Mouse (Mus musculus) megakaryocyte-erythroid progenitor cell, adult 5 weeks (primary cell): ENCODE data around the gene Dennd5b. TPM values are rescaled to one million over a fixed set of nuclear protein-coding genes. Genes with fewer than 3 reads are reported as not detected.

Source experiments
- polyA plus RNA-seq: library from polyadenylated mRNA; stranded (reverse); fragments of >175 nt; gene quantifications from 2 replicates; pipeline ENCODE4 v1.2.3, GENCODE M21; 2012

Dennd5b gene
- 0.99 TPM in 2 replicates for polyA plus RNA-seq

GRCm38 (mm10) chr6:149101076-149101942 is at the start of gene Dennd5b:
Dennd5b (minus strand) TSS chr6:149101680.

GRCm38 (mm10) chr6:149139471-149139870 is 38.0 kb upstream of the Dennd5b start, which contains the start of gene Etfbkmt:
Etfbkmt (plus strand) TSS chr6:149139849.

GRCm38 (mm10) chr6:149129870-149130269 is 28.4 kb upstream of the Dennd5b start, which contains the start of gene Gm10203:
Gm10203 (plus strand) TSS chr6:149130170.

GRCm38 (mm10) chr6:148946409-148946742 is 155.1 kb downstream of the Dennd5b start, which contains the start of gene Sinhcaf:
Sinhcaf (minus strand) TSS chr6:148946467.

Other genes with a start within 250 kb of the Dennd5b start
- 1.5 and 1.6 TPM in 2 replicates for gene Caprin2, start 205.4 kb downstream of the Dennd5b start, polyA plus RNA-seq
- gene Sinhcaf, start 155.2 kb downstream of the Dennd5b start, polyA plus RNA-seq = 50.1 and 69.4 TPM in 2 replicates
- not detected in 2 replicates for gene Gm10203, start 28.5 kb upstream of the Dennd5b start, polyA plus RNA-seq
- gene Etfbkmt, start 38.2 kb upstream of the Dennd5b start, polyA plus RNA-seq = 0.12 and 0.28 TPM in 2 replicates
- 1.4 and 1.8 TPM in 2 replicates for gene Amn1, start 87.0 kb upstream of the Dennd5b start, polyA plus RNA-seq
- gene Resf1, start 207.7 kb upstream of the Dennd5b start, polyA plus RNA-seq = 4.5 and 11.3 TPM in 2 replicates